Mouse (Mus musculus) MEL (cell line): Measurements from ENCODE around the gene Sp100. TPM values are rescaled to one million over a fixed set of nuclear protein-coding genes. Genes with fewer than 3 reads are reported as not detected.

Source experiments
- DNase-seq: peaks from one replicate; pipeline ENCODE4 v3.0.0; 2011; ENCODE audit warnings: low read depth, low spot score
- H3K27ac ChIP-seq: 2 replicates; pipeline ENCODE4 v1.5.1; 2012; ENCODE audit warnings: low read depth, mild to moderate bottlenecking, control low read depth, low read length, moderate library complexity; ENCODE audit not compliant: control insufficient read depth
- H3K27me3 ChIP-seq, 2 experiments: fragments of 150-350 bp in 1 of 2; sonication (generic) in 1 of 2; 2 replicates each; pipeline ENCODE4 v1.6.1; 2012; ENCODE audit warnings: low read length in 2 of 2, mild to moderate bottlenecking in 2 of 2, improper control_type of control experiment in 1 of 2, moderate library complexity in 1 of 2; ENCODE audit not compliant: insufficient read depth in 2 of 2, control insufficient read depth in 1 of 2
- H3K36me3 ChIP-seq, 2 experiments: 2 replicates each; pipeline ENCODE4 v1.6.1; 2012 to 2014; ENCODE audit warnings: low read length in 2 of 2, improper control_type of control experiment in 1 of 2, inconsistent platforms in 1 of 2, mild to moderate bottlenecking in 1 of 2; ENCODE audit not compliant: insufficient read depth in 2 of 2, control insufficient read depth in 1 of 2
- H3K4me1 ChIP-seq, 2 experiments: fragments of 150-350 bp in 1 of 2; sonication (generic) in 1 of 2; 2 replicates each; pipeline ENCODE4 v1.6.1; 2012; ENCODE audit warnings: low read length in 2 of 2, improper control_type of control experiment in 1 of 2, mild to moderate bottlenecking in 1 of 2; ENCODE audit not compliant: insufficient read depth in 2 of 2, control insufficient read depth in 1 of 2
- H3K4me3 ChIP-seq, 2 experiments: fragments of 150-350 bp in 1 of 2; sonication (generic) in 1 of 2; 2 replicates each; pipeline ENCODE4 v1.5.1; 2012; ENCODE audit warnings: low read depth in 2 of 2, low read length in 2 of 2, mild to moderate bottlenecking in 2 of 2, moderate library complexity in 2 of 2, control low read depth in 1 of 2, improper control_type of control experiment in 1 of 2; ENCODE audit not compliant: control insufficient read depth in 1 of 2, insufficient read depth in 1 of 2
- H3K79me2 ChIP-seq: 2 replicates; pipeline ENCODE4 v1.6.1; 2012; ENCODE audit warnings: mild to moderate bottlenecking, low read length, moderate library complexity; ENCODE audit not compliant: control insufficient read depth, poor library complexity, insufficient read depth
- H3K9ac ChIP-seq: 2 replicates; pipeline ENCODE4 v1.6.1; 2012; ENCODE audit warnings: low read depth, mild to moderate bottlenecking, control low read depth, low read length, moderate library complexity; ENCODE audit not compliant: control insufficient read depth, poor library complexity, severe bottlenecking
- H3K9me3 ChIP-seq: fragments of 150-350 bp; sonication (generic); replicated peaks from 2 replicates; pipeline ENCODE4 v1.6.1; 2012; ENCODE audit warnings: mild to moderate bottlenecking, low read length, improper control_type of control experiment, moderate library complexity; ENCODE audit not compliant: insufficient read depth
- BHLHE40 ChIP-seq: IDR thresholded peaks from 2 replicates; pipeline ENCODE4 v1.6.1; 2012; ENCODE audit warnings: low read depth, mild to moderate bottlenecking, inconsistent platforms, low read length, improper control_type of control experiment, borderline replicate concordance
- CHD2 ChIP-seq: IDR thresholded peaks from 2 replicates; pipeline ENCODE4 v1.6.1; 2011; ENCODE audit warnings: low read length, improper control_type of control experiment
- GABPA ChIP-seq: IDR thresholded peaks from 2 replicates; pipeline ENCODE4 v1.6.1; 2012; ENCODE audit warnings: low read depth, mild to moderate bottlenecking, inconsistent platforms, low read length, improper control_type of control experiment, moderate library complexity
- GATA1 ChIP-seq: IDR thresholded peaks from 2 replicates; pipeline ENCODE4 v1.6.1; 2011; ENCODE audit warnings: low read depth, low read length, improper control_type of control experiment
- MAFK ChIP-seq: IDR thresholded peaks from 2 replicates; pipeline ENCODE4 v1.6.1; 2011; ENCODE audit warnings: low read depth, mild to moderate bottlenecking, low read length, improper control_type of control experiment, borderline replicate concordance
- MAX ChIP-seq: IDR thresholded peaks from 2 replicates; pipeline ENCODE4 v1.6.1; 2011; ENCODE audit warnings: low read length, improper control_type of control experiment
- MAZ ChIP-seq: IDR thresholded peaks from 2 replicates; pipeline ENCODE4 v1.6.1; 2012; ENCODE audit warnings: low read depth, mild to moderate bottlenecking, inconsistent platforms, low read length, improper control_type of control experiment
- MEF2A ChIP-seq: IDR thresholded peaks from 2 replicates; pipeline ENCODE4 v1.6.1; 2014; ENCODE audit warnings: low read depth, mild to moderate bottlenecking, inconsistent platforms, low read length, improper control_type of control experiment; ENCODE audit not compliant: poor library complexity, insufficient replicate concordance, severe bottlenecking; ENCODE audit errors: extremely low read depth
- MXI1 ChIP-seq: IDR thresholded peaks from 2 replicates; pipeline ENCODE4 v1.6.1; 2011; ENCODE audit warnings: mild to moderate bottlenecking, low read depth, low read length, improper control_type of control experiment
- MYB ChIP-seq: IDR thresholded peaks from 2 replicates; pipeline ENCODE4 v1.6.1; 2011; ENCODE audit warnings: mild to moderate bottlenecking, low read depth, low read length, improper control_type of control experiment
- MYC ChIP-seq: IDR thresholded peaks from 2 replicates; pipeline ENCODE4 v1.6.1; 2011; ENCODE audit warnings: low read depth, mild to moderate bottlenecking, low read length, improper control_type of control experiment, moderate library complexity
- NELFE ChIP-seq: IDR thresholded peaks from 2 replicates; pipeline ENCODE4 v1.6.1; 2011; ENCODE audit warnings: low read depth, low read length, improper control_type of control experiment
- POLR2A ChIP-seq, 2 experiments: IDR thresholded peaks; 2 replicates each; pipeline ENCODE4 v1.6.1; 2011 to 2012; ENCODE audit warnings: low read length in 2 of 2, mild to moderate bottlenecking in 2 of 2, control low read depth in 1 of 2, improper control_type of control experiment in 1 of 2, low read depth in 1 of 2, moderate library complexity in 1 of 2; ENCODE audit not compliant: control insufficient read depth in 1 of 2, insufficient read depth in 1 of 2, poor library complexity in 1 of 2
- RAD21 ChIP-seq: IDR thresholded peaks from 2 replicates; pipeline ENCODE4 v1.6.1; 2011; ENCODE audit warnings: mild to moderate bottlenecking, low read depth, low read length, improper control_type of control experiment
- SIN3A ChIP-seq: IDR thresholded peaks from 2 replicates; pipeline ENCODE4 v1.6.1; 2012; ENCODE audit warnings: low read length, improper control_type of control experiment, inconsistent platforms
- TCF12 ChIP-seq: IDR thresholded peaks from 2 replicates; pipeline ENCODE4 v1.6.1; 2014; ENCODE audit warnings: low read depth, mild to moderate bottlenecking, inconsistent platforms, low read length, improper control_type of control experiment, moderate library complexity
- UBTF ChIP-seq: IDR thresholded peaks from 2 replicates; pipeline ENCODE4 v1.6.1; 2012; ENCODE audit warnings: low read depth, mild to moderate bottlenecking, inconsistent platforms, low read length, improper control_type of control experiment, moderate library complexity, borderline replicate concordance; ENCODE audit not compliant: insufficient read depth
- USF1 ChIP-seq: IDR thresholded peaks from 2 replicates; pipeline ENCODE4 v1.6.1; 2014; ENCODE audit warnings: low read depth, mild to moderate bottlenecking, inconsistent platforms, low read length, improper control_type of control experiment, moderate library complexity
- USF2 ChIP-seq, 2 experiments: IDR thresholded peaks; 2 replicates each; pipeline ENCODE4 v1.6.1; 2011 to 2012; ENCODE audit warnings: improper control_type of control experiment in 2 of 2, low read length in 2 of 2, borderline replicate concordance in 1 of 2, inconsistent platforms in 1 of 2, low read depth in 1 of 2, mild to moderate bottlenecking in 1 of 2; ENCODE audit not compliant: insufficient read depth in 1 of 2
- ZKSCAN1 ChIP-seq: IDR thresholded peaks from 2 replicates; pipeline ENCODE4 v1.6.1; 2012; ENCODE audit warnings: low read depth, mild to moderate bottlenecking, inconsistent platforms, low read length, improper control_type of control experiment, moderate library complexity
- ZMIZ1 ChIP-seq: IDR thresholded peaks from 2 replicates; pipeline ENCODE4 v1.6.1; 2012; ENCODE audit warnings: low read depth, mild to moderate bottlenecking, inconsistent platforms, low read length, improper control_type of control experiment, moderate library complexity
- polyA plus RNA-seq, 2 experiments: library from polyadenylated mRNA; stranded (reverse) in 1 of 2; unstranded in 1 of 2; fragments of >175 nt in 1 of 2; fragments of >200 nt in 1 of 2; gene quantifications; 2 replicates each; pipeline versions ENCODE4 v1.2.1 to v1.2.4; 2012; ENCODE audit warnings: low replicate concordance in 2 of 2, low read depth in 1 of 2; ENCODE audit not compliant: insufficient read length in 2 of 2, insufficient read depth in 1 of 2, missing spikeins in 1 of 2
- total RNA-seq: library from RNA; depleted of rRNA; stranded (reverse); fragments of 300-350 nt; gene quantifications from 2 replicates; pipeline ENCODE4 v1.2.3, GENCODE M21; 2012

The Sp100 gene
- total and polyA plus RNA-seq, 3 experiments = 3.7 to 6.5 TPM; not detected in 1

DNA sequence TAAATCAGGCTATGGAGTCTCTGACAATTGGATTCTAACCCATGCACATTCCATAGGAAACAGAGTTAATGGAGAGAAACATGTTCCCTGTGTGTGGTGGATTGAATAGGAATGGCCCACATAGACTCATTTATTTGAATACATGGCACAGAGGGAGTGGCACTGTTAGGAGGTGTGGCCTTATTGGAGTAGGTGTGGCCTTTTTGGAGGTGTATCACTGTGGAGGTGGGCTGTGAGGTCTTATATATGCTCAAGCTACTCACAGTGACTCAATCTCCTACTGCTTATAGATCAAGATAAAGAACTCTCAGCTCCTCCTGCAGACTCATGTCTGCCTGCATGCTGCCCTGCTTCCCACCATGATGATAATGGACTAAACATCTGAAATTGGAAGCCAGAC is 64.7 kb downstream of the Sp100 start:
- no peak for TF ChIP-seq GABPA
- no peak for TF ChIP-seq BHLHE40
- no peak for TF ChIP-seq NELFE
- no peak for TF ChIP-seq GATA1
- TF ChIP-seq SIN3A = no peak
- TF ChIP-seq MYB = no peak
- Histone ChIP-seq H3K79me2 (no peaks in the 10 kb centered on the region), H3K9ac (no peak overlapping the region), H3K36me3 (no peaks in the 10 kb centered on the region), H3K4me1 (no peaks in the 10 kb centered on the region), H3K9me3 (no peaks in the 10 kb centered on the region), H3K27ac (no peak overlapping the region), H3K27me3 (no peaks in the 10 kb centered on the region), H3K4me3 (no peak overlapping the region)
- DNase-seq = no peak

DNA sequence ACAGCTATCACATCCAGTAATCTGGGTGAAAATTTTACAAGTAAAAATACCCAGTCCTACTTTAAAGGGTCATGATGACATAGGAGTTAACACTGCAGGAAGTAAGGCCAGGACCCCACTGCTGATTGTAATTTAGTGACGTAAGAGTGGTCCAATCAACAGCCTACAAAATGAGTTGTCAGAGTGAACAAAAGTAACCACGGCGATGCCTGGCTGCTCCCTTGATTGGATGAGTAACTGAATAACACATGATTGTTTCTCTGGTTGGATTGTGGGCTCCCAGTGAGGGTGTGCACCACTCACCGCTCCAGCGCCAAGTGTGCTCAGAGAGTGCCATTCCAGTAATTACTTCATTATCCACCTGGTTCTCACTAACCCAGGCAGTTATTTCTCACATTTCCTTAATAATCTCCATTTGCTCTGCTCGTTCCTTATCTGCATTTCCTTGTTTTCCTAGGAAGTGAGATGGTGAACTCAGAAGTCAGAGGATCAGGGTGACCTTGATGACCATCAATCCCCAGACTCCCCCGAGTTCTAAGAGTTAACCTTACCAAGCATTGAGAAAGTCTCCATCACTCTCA is 66.7 kb downstream of the Sp100 start:
- Histone ChIP-seq H3K4me3 (no peak overlapping the region), H3K27me3 (no peaks in the 10 kb centered on the region), H3K9ac (no peak overlapping the region), H3K4me1 (no peaks in the 10 kb centered on the region), H3K79me2 (no peaks in the 10 kb centered on the region), H3K27ac (no peak overlapping the region), H3K36me3 (no peaks in the 10 kb centered on the region), H3K9me3 (no peaks in the 10 kb centered on the region)
- TF ChIP-seq USF1 = no peak
- no peak for TF ChIP-seq GATA1
- TF ChIP-seq ZMIZ1 = no peak
- TF ChIP-seq MYC = no peak
- no peak for TF ChIP-seq POLR2A (IDR thresholded peaks at IDR 0.05; ENCODE audit: control insufficient read depth in 1 of 2, insufficient read depth in 1 of 2, low read depth in 1 of 2, low read length in 2 of 2, poor library complexity in 1 of 2)
- TF ChIP-seq UBTF = no peak
- no peak for TF ChIP-seq RAD21
- TF ChIP-seq USF2 (IDR thresholded peaks at IDR 0.05; ENCODE audit: borderline replicate concordance in 1 of 2, insufficient read depth in 1 of 2, low read depth in 1 of 2, low read length in 2 of 2) = no peak
- TF ChIP-seq CHD2 = no peak
- DNase-seq = no peak

DNA sequence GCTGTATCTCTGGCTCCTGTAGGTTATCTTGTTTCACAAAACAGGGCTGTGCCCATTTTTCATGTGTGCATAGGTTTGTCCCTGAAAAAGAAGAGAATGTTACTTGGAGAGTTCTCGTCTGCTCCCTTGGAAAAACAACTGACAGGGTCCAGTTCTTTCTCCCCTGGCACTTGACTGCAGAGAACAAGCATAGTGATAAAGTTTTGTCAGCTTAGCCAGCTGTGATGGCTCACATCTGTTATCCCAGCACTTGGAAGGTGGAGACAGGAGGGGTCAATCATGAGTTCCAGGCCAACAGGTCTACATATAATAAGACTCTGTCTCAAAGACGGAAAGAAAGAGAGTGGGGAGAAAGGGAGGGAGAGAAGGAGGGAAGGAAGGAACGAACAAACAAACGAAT is 69.3 kb downstream of the Sp100 start:
- Histone ChIP-seq H3K27me3 (no peaks in the 10 kb centered on the region), H3K79me2 (no peaks in the 10 kb centered on the region), H3K27ac (no peak overlapping the region), H3K36me3 (no peaks in the 10 kb centered on the region; a peak in 1 of 4 replicates), H3K4me3 (no peak overlapping the region), H3K9me3 (no peaks in the 10 kb centered on the region), H3K4me1 (no peaks in the 10 kb centered on the region), H3K9ac (no peak overlapping the region)
- no peak for DNase-seq
- TF ChIP-seq USF2 (IDR thresholded peaks at IDR 0.05; ENCODE audit: borderline replicate concordance in 1 of 2, insufficient read depth in 1 of 2, low read depth in 1 of 2, low read length in 2 of 2) (no peak), MXI1 (no peak), CHD2 (no peak), ZKSCAN1 (no peak), UBTF (no peak), MAZ (no peak), TCF12 (no peak), POLR2A (IDR thresholded peaks at IDR 0.05; ENCODE audit: control insufficient read depth in 1 of 2, insufficient read depth in 1 of 2, low read depth in 1 of 2, low read length in 2 of 2, poor library complexity in 1 of 2) (no peak), USF1 (no peak), MAFK (no peak), SIN3A (no peak), GATA1 (no peak), MAX (no peak), MEF2A (no peak), MYB (no peak)
